Mouse (Mus musculus): ENCODE data around the gene Dok3.
A peak's percentile ranks its signal among the peaks of the same experiment; 100 is the strongest.

DNA sequence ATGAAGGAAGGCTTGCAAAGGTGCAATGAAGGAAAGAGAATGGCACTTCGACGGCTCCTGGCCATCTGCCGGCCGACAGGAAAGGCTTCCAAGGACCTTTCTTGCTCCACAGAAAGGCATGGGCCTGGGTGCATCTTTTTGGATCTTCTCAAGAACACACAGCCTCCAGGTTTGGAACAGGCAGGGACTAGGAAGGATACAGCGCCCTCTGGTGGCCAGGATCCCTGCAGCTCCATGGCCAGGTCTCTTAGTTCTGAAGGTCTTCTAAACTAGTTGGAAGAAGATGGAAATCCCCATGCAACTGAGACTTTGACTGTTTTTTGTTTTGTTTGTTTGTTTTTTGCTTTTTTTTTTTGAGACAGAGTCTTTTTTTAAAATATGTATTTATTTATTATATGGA is 12.1 kb downstream of the Dok3 start:
- peak; percentile 98 for TF ChIP-seq CTCF (IDR thresholded peaks at IDR 0.05; ENCODE audit: extremely low read depth, insufficient read length, insufficient replicate concordance, low read depth, low read length)
- no peak for TF ChIP-seq POLR2A (IDR thresholded peaks at IDR 0.05; ENCODE audit: low read depth, low read length)
